Comparison of ENCODE assay signal across 7 mouse cellular contexts in genomic region chr17:80577214-80577613, GRCm38 (mm10). TPM values are rescaled to one million over a fixed set of nuclear protein-coding genes. Genes with fewer than 3 reads are reported as not detected.
DNase-seq lines count a peak whose midpoint lies in the region; ATAC-seq and TF ChIP-seq lines count a peak whose summit lies in the region.

No protein-coding gene starts in this region.

- peak; percentile 66 for DNase-seq in ES-CJ7 (ENCODE audit: low read depth, low spot score)
- peak; percentile 74 to 76 for DNase-seq in adrenal gland, postnatal 36 days
- peak; percentile 73 for DNase-seq in forelimb bud, embryonic 11.5 days (ENCODE audit: low read depth, low spot score)
- DNase-seq in limb, embryonic 11.5 days (ENCODE audit: low spot score): peak; percentile 74
- DNase-seq in midbrain, embryonic 11.5 days (ENCODE audit: low spot score, missing footprints): peak; percentile 92
- peak; percentile 67 to 73 for DNase-seq in spleen, adult 18-20 months

- H3K27me3 ChIP-seq in intestine, postnatal 0 days (replicated peaks; ENCODE audit: control insufficient read depth, insufficient read depth, low read length): no peaks in the 10 kb centered on the region
- H3K27me3 ChIP-seq in limb, embryonic 11.5 days (ENCODE audit: control insufficient read depth, insufficient read depth, low read length): no peaks in the 10 kb centered on the region
- no peaks in the 10 kb centered on the region for H3K27me3 ChIP-seq in midbrain, embryonic 11.5 days (ENCODE audit: control insufficient read depth, insufficient read depth, low read length)

- TF ChIP-seq CTCF in intestine, postnatal 0 days (IDR thresholded peaks at IDR 0.05; ENCODE audit: low read depth): no peak

- H3K4me3 ChIP-seq in intestine, postnatal 0 days (ENCODE audit: low read depth, low read length): peak overlapping the region; percentile 36
- peak overlapping the region; percentile 35 for H3K4me3 ChIP-seq in limb, embryonic 11.5 days (ENCODE audit: low read depth, low read length)
- H3K4me3 ChIP-seq in midbrain, embryonic 11.5 days (ENCODE audit: low read depth, low read length): peak overlapping the region; percentile 38

- WGBS in intestine, postnatal 0 days: under 1% methylated on average over 30 of the region's 30 CpGs
- 1% methylated on average over 30 of the region's 30 CpGs for WGBS in limb, embryonic 11.5 days
- under 1% methylated on average over 28 of the region's 30 CpGs for WGBS in midbrain, embryonic 11.5 days

- H3K9me3 ChIP-seq in intestine, postnatal 0 days (ENCODE audit: control insufficient read depth): no peaks in the 10 kb centered on the region
- H3K9me3 ChIP-seq in limb, embryonic 11.5 days (ENCODE audit: control insufficient read depth, low read length): no peaks in the 10 kb centered on the region
- H3K9me3 ChIP-seq in midbrain, embryonic 11.5 days (ENCODE audit: control insufficient read depth, low read length): no peaks in the 10 kb centered on the region

- H3K9ac ChIP-seq in intestine, postnatal 0 days (ENCODE audit: low read depth, low read length): peak overlapping the region; percentile 38
- H3K9ac ChIP-seq in limb, embryonic 11.5 days (ENCODE audit: low read length): peak overlapping the region; percentile 18
- peak overlapping the region; percentile 52 for H3K9ac ChIP-seq in midbrain, embryonic 11.5 days (ENCODE audit: low read length)

- H3K4me1 ChIP-seq in intestine, postnatal 0 days (replicated peaks; ENCODE audit: control insufficient read depth, insufficient read depth, low read length): no peaks in the 10 kb centered on the region
- no peaks in the 10 kb centered on the region for H3K4me1 ChIP-seq in limb, embryonic 11.5 days (ENCODE audit: control insufficient read depth, insufficient read depth, low read length)
- H3K4me1 ChIP-seq in midbrain, embryonic 11.5 days (ENCODE audit: control insufficient read depth, insufficient read depth, low read length): peaks cover 8% of the 10 kb centered on the region; the same call in 1 of the 2 replicates

- peak; percentile 62; the same call in 1 of the 2 replicates for ATAC-seq in intestine, postnatal 0 days
- ATAC-seq in limb, embryonic 11.5 days (ENCODE audit: insufficient number of reproducible peaks, low FRiP score, low TSS enrichment, low read depth): peak; percentile 79
- ATAC-seq in midbrain, embryonic 11.5 days (ENCODE audit: low FRiP score): peak; percentile 92

- H3K27ac ChIP-seq in intestine, postnatal 0 days (ENCODE audit: low read depth, low read length): no peak overlapping the region
- no peak overlapping the region for H3K27ac ChIP-seq in limb, embryonic 11.5 days (replicated peaks; ENCODE audit: low read depth, low read length)
- H3K27ac ChIP-seq in midbrain, embryonic 11.5 days (ENCODE audit: low read depth, low read length): no peak overlapping the region

- H3K36me3 ChIP-seq in intestine, postnatal 0 days (ENCODE audit: control insufficient read depth, insufficient read depth): peaks cover 15% of the 10 kb centered on the region
- H3K36me3 ChIP-seq in limb, embryonic 11.5 days (ENCODE audit: control insufficient read depth, insufficient read depth, low read length): no peaks in the 10 kb centered on the region; the same call in 1 of the 2 replicates
- H3K36me3 ChIP-seq in midbrain, embryonic 11.5 days (ENCODE audit: control insufficient read depth, insufficient read depth, low read length): 0 out of 2 replicates have a peak, but pooled peaks cover 2% of the 10 kb centered on the region

- peak overlapping the region; percentile 72 for H3K4me2 ChIP-seq in intestine, postnatal 0 days (replicated peaks; ENCODE audit: low read depth)
- H3K4me2 ChIP-seq in limb, embryonic 11.5 days (ENCODE audit: low read depth, severe bottlenecking): peak overlapping the region; percentile 74
- peak overlapping the region; percentile 62 for H3K4me2 ChIP-seq in midbrain, embryonic 11.5 days

RNA-seq across cellular contexts. Expression of gene Cdkl4, which starts 0.4 kb away (rescaled TPM):
- total RNA-seq in adrenal gland, postnatal 36 days (2021): under 1 TPM in 1 of 2 experiments, not detected in 1; 0.20 TPM
- 0.09 and 0.12 TPM in 2 replicates for polyA plus RNA-seq in intestine, postnatal 0 days (2015; fragmentation: Nextera tagmentation; extraction: Ambion mirVana)
- polyA plus RNA-seq in limb, embryonic 11.5 days (2014; fragmentation: Nextera tagmentation; extraction: Ambion mirVana): 0.55 and 0.61 TPM in 2 replicates
- polyA plus RNA-seq in midbrain, embryonic 11.5 days (2014; fragmentation: Nextera tagmentation; extraction: Ambion mirVana): 1.4 and 2.0 TPM in 2 replicates
